Mouse (Mus musculus): ENCODE measurements around the gene Med29.

The Med29 gene

DNA sequence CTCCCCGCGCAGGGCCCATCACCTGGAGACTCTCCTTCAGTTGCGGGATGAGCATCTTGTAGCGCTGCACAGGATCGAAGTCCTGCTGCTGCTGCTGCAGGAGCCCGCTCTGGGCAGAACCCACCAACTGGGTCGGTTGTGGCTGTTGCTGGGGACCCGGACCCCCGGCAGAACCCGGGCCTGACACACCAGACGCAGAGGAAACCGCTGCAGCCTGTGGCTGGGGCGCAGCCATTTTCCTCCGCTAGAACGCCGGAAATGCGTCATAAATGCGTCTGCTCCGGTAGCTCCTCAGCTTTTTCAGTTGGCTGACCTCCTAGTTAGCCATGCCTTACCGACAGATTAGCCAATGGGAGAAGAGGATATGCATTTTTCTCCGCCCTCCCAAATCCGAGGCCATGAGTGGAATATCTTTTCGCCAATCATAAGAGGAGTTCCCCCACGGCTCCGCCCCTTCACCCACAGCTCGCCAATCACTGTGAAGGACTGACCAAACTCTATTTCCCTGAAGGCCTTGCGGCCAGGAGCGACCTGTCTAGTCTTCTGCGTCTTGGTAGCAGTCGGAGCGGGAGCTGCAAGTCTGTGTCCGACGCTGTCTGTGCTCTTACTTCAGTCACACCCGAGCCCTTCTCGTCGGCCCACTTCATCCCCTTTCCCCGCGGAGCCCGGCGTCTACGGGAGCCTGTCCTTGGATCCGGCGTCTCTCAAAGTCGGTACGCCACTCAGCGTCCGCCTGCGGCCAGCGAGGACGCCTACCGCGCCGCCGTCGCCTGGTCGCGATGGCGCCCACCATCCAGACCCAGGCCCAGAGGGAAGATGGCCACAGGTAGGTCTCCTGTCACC, at the start of gene Med29, which contains the start of gene Paf1:
Med29 (minus strand) TSS at position 280 of the 843 bp plus-strand sequence.
Paf1 (plus strand) TSS at position 523 of the 843 bp plus-strand sequence.
- peak; percentile 99 for DNase-seq (ENCODE audit: low read depth, low spot score)

GRCm38 (mm10) chr7:28441776-28442485, 49.4 kb upstream of the Med29 start:
- no peak for DNase-seq (ENCODE audit: low read depth, low spot score)

GRCm38 (mm10) chr7:28440739-28441138, 48.2 kb upstream of the Med29 start:
- no peak for DNase-seq (ENCODE audit: low read depth, low spot score)

- DNase-seq (ENCODE audit: low read depth, low spot score): no peak
Observed at GRCm38 (mm10) chr7:28438771-28439170, 46.3 kb upstream of the Med29 start.

DNA sequence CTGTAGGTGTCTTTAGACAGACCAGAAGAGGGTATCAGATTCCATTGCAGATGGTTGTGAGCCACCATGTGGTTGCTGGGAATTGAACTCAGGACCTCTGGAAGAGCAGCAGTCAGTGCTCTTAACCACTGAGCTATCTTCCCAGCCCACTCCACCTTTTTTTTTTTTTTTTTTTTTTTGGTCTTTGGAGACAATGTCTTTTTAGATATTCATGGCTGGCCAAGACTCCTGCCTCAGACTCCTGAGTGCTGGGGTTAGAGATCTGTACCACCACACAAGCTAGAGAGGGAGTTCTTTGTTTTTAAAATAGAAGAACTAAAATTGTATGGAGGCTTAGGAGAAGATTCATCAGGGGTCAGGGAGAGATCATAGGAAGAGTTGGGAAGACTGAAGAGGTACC, 45.5 kb upstream of the Med29 start:
- no peak for DNase-seq (ENCODE audit: low read depth, low spot score)

DNA sequence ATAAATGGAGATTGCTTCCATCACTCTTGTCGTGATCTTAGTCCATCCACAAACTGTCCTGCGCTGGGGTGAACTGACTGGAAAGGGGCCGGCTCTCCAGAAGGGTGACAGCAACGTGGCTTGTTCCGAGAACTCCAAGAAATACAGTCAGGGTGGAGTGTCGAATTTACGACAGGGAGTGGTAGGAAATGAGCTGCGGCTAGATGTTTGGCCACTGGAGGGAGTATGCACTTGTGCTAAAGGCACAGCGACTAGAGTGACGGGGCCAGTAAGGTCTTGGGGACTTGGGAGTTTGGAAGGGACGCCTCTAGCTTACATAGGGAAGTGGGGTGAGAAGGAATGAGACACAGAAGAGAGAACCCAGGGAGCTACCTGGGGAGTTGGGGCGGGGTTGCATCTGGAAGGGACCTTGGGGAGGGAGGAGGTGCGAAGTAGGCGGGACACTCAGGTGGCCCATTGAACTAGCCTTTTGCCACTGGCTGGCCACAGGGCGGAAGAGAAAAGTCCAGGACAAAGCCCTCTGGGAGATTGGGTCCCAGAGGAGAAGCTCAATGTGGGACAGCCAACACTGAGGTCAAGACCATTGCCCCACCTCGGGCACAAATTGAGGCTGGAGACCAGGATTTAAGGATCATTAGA, 44.5 kb upstream of the Med29 start, which contains the start of gene Gmfg:
Gmfg (plus strand) TSS at position 516 of the 639 bp plus-strand sequence.
- DNase-seq (ENCODE audit: low read depth, low spot score): peak; percentile 84

DNA sequence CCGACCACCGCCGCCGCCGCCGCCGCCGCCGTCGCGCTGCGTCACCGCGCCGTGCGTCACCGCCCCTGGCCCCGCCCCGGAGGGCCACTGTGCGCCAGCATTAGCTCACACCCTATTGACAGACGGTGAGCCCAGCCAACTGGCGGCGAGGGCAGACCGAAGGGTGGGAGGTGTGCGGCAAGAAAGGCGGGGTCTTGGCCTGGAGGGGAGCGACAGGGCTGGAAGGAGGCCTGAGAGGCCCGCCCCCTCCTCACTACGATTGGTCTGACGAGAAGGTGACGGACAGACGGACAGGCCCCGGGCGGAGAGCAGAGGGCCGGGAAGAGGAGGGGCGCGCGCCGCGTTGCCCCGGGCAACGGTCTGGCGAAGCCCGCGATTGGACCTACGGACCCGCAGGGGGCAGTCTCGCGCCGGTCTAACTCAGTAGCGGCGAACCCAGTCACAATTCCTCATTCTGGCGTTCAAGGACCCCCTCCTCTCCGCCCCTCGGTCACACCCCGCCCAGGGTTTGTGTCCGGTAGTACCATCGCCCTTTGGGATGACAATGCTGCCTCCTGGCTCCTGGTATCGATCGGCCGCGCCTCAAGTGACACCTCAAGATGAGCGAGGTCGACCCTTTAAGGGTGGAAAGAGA, 43.9 kb upstream of the Med29 start:
- peak; percentile 99 for DNase-seq (ENCODE audit: low read depth, low spot score)

DNA sequence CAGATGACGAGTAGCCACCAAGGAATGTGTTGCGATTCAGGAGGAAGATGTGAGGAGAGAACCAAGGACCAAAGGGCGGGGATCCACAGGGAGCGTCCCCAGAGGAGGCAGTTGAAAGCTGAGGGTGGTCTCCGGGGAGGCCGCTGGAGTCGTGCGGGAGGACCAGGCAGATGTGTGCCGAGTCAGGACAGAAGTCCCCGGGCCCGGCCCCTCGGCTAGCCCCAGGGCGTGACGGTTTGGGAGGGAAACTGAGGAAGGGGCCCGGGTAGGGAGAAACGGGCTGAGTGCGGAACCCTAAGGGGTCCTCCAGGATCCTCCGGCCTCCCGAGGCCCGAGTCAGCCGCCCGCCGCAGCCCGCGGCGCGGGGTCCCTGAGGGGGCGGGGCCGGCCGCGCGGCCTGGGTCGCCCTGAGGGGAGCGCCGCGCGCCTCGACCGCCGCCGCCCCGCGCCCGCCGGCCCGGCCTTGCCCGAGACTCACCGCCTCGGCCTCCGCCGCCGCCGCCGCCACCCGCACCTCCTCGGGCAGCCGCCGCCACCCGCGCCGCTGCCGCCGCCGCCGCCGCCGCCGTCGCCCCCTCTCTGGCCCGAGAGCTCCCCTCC, 43.3 kb upstream of the Med29 start:
- DNase-seq (ENCODE audit: low read depth, low spot score): no peak

DNA sequence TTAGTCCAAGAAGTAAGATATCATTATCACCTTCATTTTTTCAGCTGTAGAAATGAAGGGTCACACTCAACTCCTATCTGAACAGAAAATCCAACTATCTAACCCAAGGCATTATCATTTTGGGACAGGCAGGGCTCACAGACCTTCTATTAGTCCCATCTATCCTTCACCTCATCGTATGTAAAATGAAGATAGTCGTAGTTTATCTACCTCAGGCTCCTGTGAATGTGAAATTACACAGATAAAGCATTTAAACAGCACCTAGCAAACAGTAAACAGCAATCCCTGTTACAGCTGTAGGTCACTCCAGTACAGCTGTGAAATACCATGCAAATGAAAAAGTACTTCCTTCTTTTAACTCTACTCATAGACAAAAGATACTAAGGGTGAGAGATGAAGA, 39.7 kb upstream of the Med29 start:
- DNase-seq (ENCODE audit: low read depth, low spot score): no peak

GRCm38 (mm10) chr7:28430512-28430911, 38.0 kb upstream of the Med29 start:
- DNase-seq (ENCODE audit: low read depth, low spot score): no peak

GRCm38 (mm10) chr7:28427738-28428137, 35.2 kb upstream of the Med29 start:
- no peak for DNase-seq (ENCODE audit: low read depth, low spot score)

DNA sequence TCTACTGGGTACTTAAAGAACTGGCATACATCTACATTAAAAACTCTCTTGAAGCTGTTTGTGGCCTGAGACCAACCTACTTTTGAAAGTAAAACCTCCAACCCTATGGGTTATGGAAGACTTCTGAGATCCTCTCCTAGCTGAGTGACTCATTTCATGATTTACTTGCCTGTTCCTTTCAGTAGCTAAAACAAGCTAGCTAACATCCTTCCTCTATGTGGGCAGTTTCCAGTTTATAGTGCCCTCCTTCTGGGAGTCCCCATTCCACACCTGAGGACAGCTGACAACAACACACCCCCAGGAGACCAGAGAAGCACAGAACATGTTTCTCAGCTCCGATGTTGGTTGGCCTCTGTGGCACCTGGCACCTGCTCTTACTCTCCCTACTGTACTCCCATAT, 30.5 kb upstream of the Med29 start:
- no peak for DNase-seq (ENCODE audit: low read depth, low spot score)

- no peak for DNase-seq (ENCODE audit: low read depth, low spot score)
Observed at GRCm38 (mm10) chr7:28419416-28419815, 26.9 kb upstream of the Med29 start.

DNA sequence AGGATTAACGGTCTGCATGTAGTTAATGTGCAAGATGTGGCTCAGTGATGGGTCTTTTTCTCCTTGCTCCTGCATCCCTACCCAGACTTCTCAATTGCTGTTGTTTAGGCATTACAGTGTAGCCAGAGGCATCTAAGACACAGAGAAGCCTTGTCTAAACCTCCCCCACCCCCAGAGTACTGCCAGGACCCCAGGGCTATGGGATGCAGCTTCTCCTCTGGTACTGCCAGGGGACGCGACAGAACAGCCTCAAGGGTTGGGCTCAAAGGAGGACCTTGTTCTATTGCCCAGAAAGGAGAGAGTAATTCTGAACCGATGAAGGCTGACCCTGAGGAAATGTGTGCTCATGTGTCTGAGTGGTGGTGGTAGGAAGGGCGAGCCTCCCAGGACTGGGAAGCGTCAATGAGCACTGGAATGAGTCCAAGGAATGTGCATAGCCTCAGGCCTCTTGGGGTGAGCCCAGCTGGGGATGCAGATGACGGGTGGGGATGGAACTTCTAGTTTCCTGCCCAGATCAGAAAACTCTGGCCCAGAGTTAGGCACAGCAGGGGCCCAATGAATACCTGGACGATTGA, 25.7 kb upstream of the Med29 start:
- DNase-seq (ENCODE audit: low read depth, low spot score): no peak

- no peak for DNase-seq (ENCODE audit: low read depth, low spot score)
Observed at GRCm38 (mm10) chr7:28417368-28417767, 24.9 kb upstream of the Med29 start.

- DNase-seq (ENCODE audit: low read depth, low spot score): no peak
Observed at GRCm38 (mm10) chr7:28412826-28413225, 20.3 kb upstream of the Med29 start.

- no peak for DNase-seq (ENCODE audit: low read depth, low spot score)
Observed at GRCm38 (mm10) chr7:28410841-28411475, 18.4 kb upstream of the Med29 start.

DNA sequence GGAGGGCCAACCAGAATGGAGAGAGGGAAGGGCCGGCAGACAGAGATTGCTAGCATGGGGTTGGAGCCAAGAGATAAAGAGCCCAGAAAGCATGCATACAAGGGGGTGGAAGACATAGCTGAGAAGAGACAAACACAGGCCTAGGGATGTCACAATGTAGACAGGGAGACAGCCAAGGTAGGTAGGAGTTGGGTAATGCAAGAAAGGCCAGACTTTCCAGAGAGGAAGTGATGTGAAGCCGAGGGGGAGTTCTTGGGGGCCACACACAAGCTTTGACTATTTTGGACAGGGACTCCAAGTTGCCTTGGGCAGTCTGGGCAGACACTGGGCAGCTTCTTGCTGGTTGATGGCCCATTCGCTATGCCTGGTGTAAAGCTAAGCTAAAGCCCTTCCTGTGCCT, 9.4 kb upstream of the Med29 start:
- DNase-seq (ENCODE audit: low read depth, low spot score): no peak

GRCm38 (mm10) chr7:28401030-28401429, 8.5 kb upstream of the Med29 start:
- no peak for DNase-seq (ENCODE audit: low read depth, low spot score)

DNA sequence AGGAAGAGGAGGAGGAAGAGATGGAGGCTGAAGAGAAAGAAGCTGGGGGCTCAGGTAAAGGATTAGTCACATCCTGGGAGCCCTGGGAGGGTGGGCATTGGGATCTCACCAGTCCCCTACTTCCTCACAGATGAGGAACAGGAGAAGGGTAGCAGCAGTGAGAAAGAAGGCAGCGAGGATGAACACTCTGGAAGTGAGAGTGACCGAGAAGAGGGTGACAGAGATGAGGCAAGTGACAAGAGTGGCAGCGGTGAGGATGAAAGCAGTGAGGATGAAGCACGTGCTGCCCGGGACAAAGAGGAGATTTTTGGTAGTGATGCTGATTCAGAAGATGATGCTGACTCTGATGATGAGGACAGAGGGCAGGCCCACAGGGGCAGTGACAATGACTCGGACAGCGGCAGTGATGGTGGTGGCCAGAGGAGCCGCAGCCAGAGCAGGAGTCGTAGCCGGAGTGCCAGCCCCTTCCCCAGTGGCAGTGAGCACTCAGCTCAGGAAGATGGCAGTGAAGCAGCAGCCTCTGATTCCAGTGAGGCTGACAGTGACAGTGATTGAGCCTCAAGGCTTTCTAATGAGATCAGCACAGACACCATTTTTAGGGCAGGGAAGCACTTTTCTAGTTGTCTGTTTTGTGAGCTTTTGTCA, 6.3 kb upstream of the Med29 start:
- no peak for DNase-seq (ENCODE audit: low read depth, low spot score)

All from forelimb bud, embryonic 11.5 days (tissue).